Mouse (Mus musculus) gastrocnemius, postnatal 4 days (tissue): ENCODE results near the gene Robo2. TPM values are rescaled to one million over a fixed set of nuclear protein-coding genes. Genes with fewer than 3 reads are reported as not detected.

Source experiments
- microRNA-seq: library from miRNA; unstranded; fragments of <30 nt; microRNA quantifications from one replicate; pipeline ENCODE4 v1.2.0, GENCODE M21; 2021
- total RNA-seq, 2 experiments: library from RNA; stranded (reverse); gene quantifications; 2 replicates each; pipeline ENCODE4 v1.2.3; 2021

The Robo2 gene
- total RNA-seq, 2 experiments from 2014 or later, result 15.6 to 15.7 TPM

Small RNA genes lying within 50 kb of the gene (microRNA-seq; reads per million reads assigned to microRNA genes)
- gene Gm24272 (not detected), gene Mir691 (not detected)
